Mouse (Mus musculus) lung, postnatal 0 days (tissue): Measurements from ENCODE around the gene Ap1g2.

Experiments
- CTCF ChIP-seq: IDR thresholded peaks from 2 replicates; pipeline ENCODE4 v1.5.1; 2016; ENCODE audit warnings: antibody characterized with exemption, mild to moderate bottlenecking
- EP300 ChIP-seq: IDR thresholded peaks from 2 replicates; pipeline ENCODE4 v1.6.1; 2016; ENCODE audit warnings: antibody characterized with exemption, mild to moderate bottlenecking, control low read depth

DNA sequence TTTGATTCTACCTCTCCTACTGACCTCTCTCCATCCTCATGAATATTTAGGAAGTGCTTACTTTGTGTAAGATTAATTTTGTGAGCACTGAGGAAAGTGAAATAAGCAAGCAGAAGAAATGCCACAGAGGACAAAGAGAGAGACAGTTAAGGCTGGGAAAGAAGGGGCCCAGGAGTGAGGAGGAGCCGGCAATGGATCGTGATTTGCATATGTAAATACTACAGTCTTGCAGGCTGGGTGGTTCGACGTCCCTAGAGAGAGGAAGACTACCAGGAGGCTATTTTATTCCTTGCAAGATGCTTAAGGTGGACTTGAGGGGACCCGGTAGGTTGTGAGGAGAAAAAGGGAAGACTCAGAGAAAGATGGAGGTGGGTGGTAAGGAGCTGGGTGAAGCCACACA, 25.3 kb downstream of the Ap1g2 start:
- no peak for TF ChIP-seq CTCF
- TF ChIP-seq EP300 = no peak
